Mouse (Mus musculus): Measurements from ENCODE around the gene Bcl3. TPM values are rescaled to one million over a fixed set of nuclear protein-coding genes. Genes with fewer than 3 reads are reported as not detected.
A peak's percentile ranks its signal among the peaks of the same experiment; 100 is the strongest.
"Not testable (repeated sequence)": the region's sequence is repeated elsewhere in the genome, so short reads cannot be mapped to it uniquely, and the experiment has no call there.

The Bcl3 gene
- polyA plus RNA-seq, 1 experiment from 2014 or later: 0.65 TPM

GRCm38 (mm10) chr7:19800764-19801163 is 21.8 kb downstream of the Bcl3 start:
- H3K27me3 ChIP-seq (ENCODE audit: control insufficient read depth, insufficient read depth, low read depth, low read length): peaks cover 17% of the 10 kb centered on the region
- WGBS: 26% methylated on average over 2 of the region's 2 CpGs
- H3K4me3 ChIP-seq (ENCODE audit: low read depth, low read length): no peak overlapping the region
- H3K4me1 ChIP-seq (ENCODE audit: control insufficient read depth, insufficient read depth, low read length): peaks cover 2% of the 10 kb centered on the region; the same call in 1 of the 2 replicates
- no peak for ATAC-seq
- no peaks in the 10 kb centered on the region for H3K9me3 ChIP-seq (replicated peaks; ENCODE audit: control insufficient read depth, low read length, poor library complexity, severe bottlenecking)
- H3K36me3 ChIP-seq (ENCODE audit: control insufficient read depth, insufficient read depth, low read length): no peaks in the 10 kb centered on the region
- no peak overlapping the region for H3K9ac ChIP-seq (ENCODE audit: low read depth, low read length)
- H3K4me2 ChIP-seq (ENCODE audit: low read length): no peak overlapping the region
- H3K27ac ChIP-seq (ENCODE audit: low read length): no peak overlapping the region

GRCm38 (mm10) chr7:19796697-19797588 is 25.6 kb downstream of the Bcl3 start, which contains the start of gene Cblc:
TSS of gene Cblc (minus strand) at chr7:19796809.
- Histone ChIP-seq H3K4me2 (ENCODE audit: low read length) (no peak within 1 kb of the TSS), H3K9ac (ENCODE audit: low read depth, low read length) (peak within 1 kb of the TSS; percentile 6; the same call in 1 of the 2 replicates), H3K9me3 (replicated peaks; ENCODE audit: control insufficient read depth, low read length, poor library complexity, severe bottlenecking) (no peaks in the 10 kb centered on the region), H3K4me1 (ENCODE audit: control insufficient read depth, insufficient read depth, low read length) (peaks cover 2% of the 10 kb centered on the region; the same call in 1 of the 2 replicates), H3K36me3 (ENCODE audit: control insufficient read depth, insufficient read depth, low read length) (no peaks in the 10 kb centered on the region), H3K27ac (ENCODE audit: low read length) (no peak within 1 kb of the TSS), H3K27me3 (ENCODE audit: control insufficient read depth, insufficient read depth, low read depth, low read length) (peaks cover 19% of the 10 kb centered on the region), H3K4me3 (ENCODE audit: low read depth, low read length) (no peak within 1 kb of the TSS)
- ATAC-seq: no peak; the same call in 1 of the 2 replicates
- 2% methylated on average over 32 of the region's 32 CpGs for WGBS

- Histone ChIP-seq H3K27ac (ENCODE audit: low read length) (no peak overlapping the region), H3K9ac (ENCODE audit: low read depth, low read length) (peak overlapping the region; percentile 6; the same call in 1 of the 2 replicates), H3K9me3 (replicated peaks; ENCODE audit: control insufficient read depth, low read length, poor library complexity, severe bottlenecking) (no peaks in the 10 kb centered on the region), H3K4me2 (ENCODE audit: low read length) (no peak overlapping the region), H3K4me1 (ENCODE audit: control insufficient read depth, insufficient read depth, low read length) (peaks cover 2% of the 10 kb centered on the region; the same call in 1 of the 2 replicates), H3K4me3 (ENCODE audit: low read depth, low read length) (no peak overlapping the region), H3K27me3 (ENCODE audit: control insufficient read depth, insufficient read depth, low read depth, low read length) (peaks cover 19% of the 10 kb centered on the region), H3K36me3 (ENCODE audit: control insufficient read depth, insufficient read depth, low read length) (no peaks in the 10 kb centered on the region)
- no peak for ATAC-seq
- 12% methylated on average over 18 of the region's 18 CpGs for WGBS
Measured at GRCm38 (mm10) chr7:19796254-19796653, 26.3 kb downstream of the Bcl3 start.

GRCm38 (mm10) chr7:19795236-19795635 is 27.3 kb downstream of the Bcl3 start:
- WGBS: 55% methylated on average over 2 of the region's 2 CpGs
- peaks cover 2% of the 10 kb centered on the region; the same call in 1 of the 2 replicates for H3K4me1 ChIP-seq (ENCODE audit: control insufficient read depth, insufficient read depth, low read length)
- no peak overlapping the region for H3K4me3 ChIP-seq (ENCODE audit: low read depth, low read length)
- no peak overlapping the region for H3K4me2 ChIP-seq (ENCODE audit: low read length)
- no peak overlapping the region for H3K27ac ChIP-seq (ENCODE audit: low read length)
- ATAC-seq: no peak
- no peaks in the 10 kb centered on the region for H3K9me3 ChIP-seq (replicated peaks; ENCODE audit: control insufficient read depth, low read length, poor library complexity, severe bottlenecking)
- no peak overlapping the region for H3K9ac ChIP-seq (ENCODE audit: low read depth, low read length)
- H3K36me3 ChIP-seq (ENCODE audit: control insufficient read depth, insufficient read depth, low read length): no peaks in the 10 kb centered on the region
- H3K27me3 ChIP-seq (ENCODE audit: control insufficient read depth, insufficient read depth, low read depth, low read length): peaks cover 22% of the 10 kb centered on the region

- no peak for ATAC-seq
- Histone ChIP-seq H3K9me3 (replicated peaks; ENCODE audit: control insufficient read depth, low read length, poor library complexity, severe bottlenecking) (no peaks in the 10 kb centered on the region), H3K9ac (ENCODE audit: low read depth, low read length) (no peak overlapping the region), H3K4me1 (ENCODE audit: control insufficient read depth, insufficient read depth, low read length) (peaks cover 5% of the 10 kb centered on the region; the same call in 1 of the 2 replicates), H3K27ac (ENCODE audit: low read length) (no peak overlapping the region), H3K36me3 (ENCODE audit: control insufficient read depth, insufficient read depth, low read length) (no peaks in the 10 kb centered on the region), H3K27me3 (ENCODE audit: control insufficient read depth, insufficient read depth, low read depth, low read length) (peaks cover 22% of the 10 kb centered on the region), H3K4me3 (ENCODE audit: low read depth, low read length) (no peak overlapping the region), H3K4me2 (ENCODE audit: low read length) (no peak overlapping the region)
- WGBS: 89% methylated on average over 19 of the region's 19 CpGs
Measured at GRCm38 (mm10) chr7:19792701-19793630, 29.6 kb downstream of the Bcl3 start.

GRCm38 (mm10) chr7:19791504-19791903 is 31.1 kb downstream of the Bcl3 start:
- not testable (repeated sequence) for H3K27ac ChIP-seq (ENCODE audit: low read length); H3K4me1 ChIP-seq (ENCODE audit: control insufficient read depth, insufficient read depth, low read length); H3K9me3 ChIP-seq (replicated peaks; ENCODE audit: control insufficient read depth, low read length, poor library complexity, severe bottlenecking); H3K36me3 ChIP-seq (ENCODE audit: control insufficient read depth, insufficient read depth, low read length); H3K9ac ChIP-seq (ENCODE audit: low read depth, low read length); H3K4me2 ChIP-seq (ENCODE audit: low read length); H3K4me3 ChIP-seq (ENCODE audit: low read depth, low read length); ATAC-seq
- WGBS: 82% methylated on average over 2 of the region's 2 CpGs
- peaks cover 12% of the 10 kb centered on the region for H3K27me3 ChIP-seq (ENCODE audit: control insufficient read depth, insufficient read depth, low read depth, low read length)

GRCm38 (mm10) chr7:19789904-19790347 is 32.6 kb downstream of the Bcl3 start:
- Histone ChIP-seq H3K9me3 (replicated peaks; ENCODE audit: control insufficient read depth, low read length, poor library complexity, severe bottlenecking) (no peaks in the 10 kb centered on the region), H3K27ac (ENCODE audit: low read length) (peak overlapping the region; percentile 44; the same call in 1 of the 2 replicates), H3K4me1 (ENCODE audit: control insufficient read depth, insufficient read depth, low read length) (peaks cover 3% of the 10 kb centered on the region; the same call in 1 of the 2 replicates), H3K4me3 (ENCODE audit: low read depth, low read length) (peak overlapping the region; percentile 36), H3K4me2 (ENCODE audit: low read length) (peak overlapping the region; percentile 79), H3K27me3 (ENCODE audit: control insufficient read depth, insufficient read depth, low read depth, low read length) (0 out of 2 replicates have a peak, but pooled peaks cover 2% of the 10 kb centered on the region), H3K9ac (ENCODE audit: low read depth, low read length) (peak overlapping the region; percentile 58), H3K36me3 (ENCODE audit: control insufficient read depth, insufficient read depth, low read length) (no peaks in the 10 kb centered on the region)
- under 1% methylated on average over 19 of the region's 19 CpGs for WGBS
- peak; percentile 67 for ATAC-seq

GRCm38 (mm10) chr7:19785874-19786458 is 36.6 kb downstream of the Bcl3 start:
- no peak overlapping the region for H3K4me3 ChIP-seq (ENCODE audit: low read depth, low read length)
- H3K9me3 ChIP-seq (replicated peaks; ENCODE audit: control insufficient read depth, low read length, poor library complexity, severe bottlenecking): no peaks in the 10 kb centered on the region
- H3K36me3 ChIP-seq (ENCODE audit: control insufficient read depth, insufficient read depth, low read length): no peaks in the 10 kb centered on the region
- no peak for ATAC-seq
- 44% methylated on average over 12 of the region's 12 CpGs for WGBS
- no peak overlapping the region for H3K27ac ChIP-seq (ENCODE audit: low read length)
- H3K4me1 ChIP-seq (ENCODE audit: control insufficient read depth, insufficient read depth, low read length): peaks cover 3% of the 10 kb centered on the region; the same call in 1 of the 2 replicates
- no peak overlapping the region for H3K4me2 ChIP-seq (ENCODE audit: low read length)
- H3K27me3 ChIP-seq (ENCODE audit: control insufficient read depth, insufficient read depth, low read depth, low read length): 0 out of 2 replicates have a peak, but pooled peaks cover 2% of the 10 kb centered on the region
- H3K9ac ChIP-seq (ENCODE audit: low read depth, low read length): no peak overlapping the region
